Mouse (Mus musculus): ENCODE data around the gene Defa30. TPM values are rescaled to one million over a fixed set of nuclear protein-coding genes. Genes with fewer than 3 reads are reported as not detected.
"Not testable (repeated sequence)": the region's sequence is repeated elsewhere in the genome, so short reads cannot be mapped to it uniquely, and the experiment has no call there.

The Defa30 gene
- not detected in 2 replicates for polyA plus RNA-seq (2015; fragmentation: Nextera tagmentation; extraction: Ambion mirVana)

DNA sequence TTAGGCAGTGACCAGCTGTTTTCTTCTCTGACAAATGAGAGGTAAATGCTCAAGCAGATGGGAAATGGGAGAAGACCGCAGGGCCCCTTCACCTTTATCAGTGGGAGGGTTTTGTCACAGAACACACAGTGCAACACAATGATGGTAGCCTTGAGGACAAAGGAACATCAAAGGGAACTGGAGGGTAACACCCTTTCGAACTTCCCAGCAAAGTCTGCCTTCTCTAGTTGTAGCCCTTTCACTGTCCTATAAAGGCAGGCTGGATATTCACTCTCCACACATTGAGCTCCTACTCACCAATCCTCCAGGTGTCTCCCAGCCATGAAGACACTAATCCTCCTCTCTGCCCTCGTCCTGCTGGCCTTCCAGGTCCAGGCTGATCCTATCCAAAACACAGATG is at the start of gene Defa30:
Gene Defa30 (plus strand): TSS at position 301 of the 400 bp plus-strand sequence.
- not testable (repeated sequence) for H3K4me2 ChIP-seq; H3K27ac ChIP-seq; H3K9me3 ChIP-seq; H3K9ac ChIP-seq; H3K4me3 ChIP-seq (replicated peaks); H3K27me3 ChIP-seq (replicated peaks); H3K36me3 ChIP-seq; ATAC-seq (ENCODE audit: insufficient read depth, low FRiP score, low read depth); H3K4me1 ChIP-seq
- 69% methylated on average over 3 of the region's 3 CpGs for WGBS

DNA sequence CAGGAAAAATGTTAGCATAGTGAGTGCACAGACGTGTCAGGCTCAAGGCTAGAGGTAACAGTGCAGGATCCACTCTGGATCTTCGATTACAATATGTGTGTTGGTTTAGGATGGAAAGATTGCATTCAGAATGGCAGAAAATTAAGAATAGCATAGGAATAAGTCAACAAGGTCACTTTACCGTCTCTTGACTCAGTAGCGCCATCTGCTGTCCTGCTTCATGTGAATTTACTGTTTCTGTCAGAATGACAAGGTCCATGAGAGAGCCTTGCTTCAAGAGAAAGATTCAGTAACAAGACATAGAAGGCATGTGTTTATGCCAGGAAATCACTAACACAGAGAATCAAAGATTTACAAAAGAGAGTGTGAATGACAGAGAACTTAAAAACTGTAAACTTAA is 41.3 kb upstream of the Defa30 start:
- Histone ChIP-seq H3K27ac (no peak overlapping the region), H3K9ac (no peak overlapping the region), H3K4me2 (no peak overlapping the region), H3K4me1 (no peaks in the 10 kb centered on the region), H3K36me3 (no peaks in the 10 kb centered on the region), H3K9me3 (no peaks in the 10 kb centered on the region), H3K27me3 (replicated peaks) (no peaks in the 10 kb centered on the region), H3K4me3 (replicated peaks) (no peak overlapping the region)
- ATAC-seq (ENCODE audit: insufficient read depth, low FRiP score, low read depth), result no peak
- WGBS, result 40% methylated on average over 4 of the region's 4 CpGs

DNA sequence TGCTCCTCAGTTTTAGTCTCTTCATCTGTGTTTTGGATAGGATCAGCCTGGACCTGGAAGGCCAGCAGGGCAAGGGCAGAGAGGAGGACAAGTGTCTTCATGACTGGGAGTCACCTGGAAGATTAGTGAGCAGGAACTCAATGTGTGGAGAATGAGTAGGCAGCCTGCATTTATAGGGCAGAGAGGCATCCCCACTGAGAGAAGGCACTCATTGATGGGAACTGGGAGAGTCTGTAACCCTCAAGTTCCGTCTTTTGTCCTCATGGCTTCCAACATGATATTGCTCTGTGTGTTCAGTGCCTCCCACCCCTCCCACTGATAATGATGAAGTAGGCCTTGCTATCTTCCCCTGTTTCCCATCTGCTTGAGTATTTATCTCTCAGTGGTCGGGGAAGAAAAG is 38.5 kb upstream of the Defa30 start, which contains the start of gene Gm14851:
Gene Gm14851 (minus strand): TSS at position 101 of the 400 bp plus-strand sequence.
- ATAC-seq (ENCODE audit: insufficient read depth, low FRiP score, low read depth); H3K4me1 ChIP-seq; H3K4me2 ChIP-seq: not testable (repeated sequence)

DNA sequence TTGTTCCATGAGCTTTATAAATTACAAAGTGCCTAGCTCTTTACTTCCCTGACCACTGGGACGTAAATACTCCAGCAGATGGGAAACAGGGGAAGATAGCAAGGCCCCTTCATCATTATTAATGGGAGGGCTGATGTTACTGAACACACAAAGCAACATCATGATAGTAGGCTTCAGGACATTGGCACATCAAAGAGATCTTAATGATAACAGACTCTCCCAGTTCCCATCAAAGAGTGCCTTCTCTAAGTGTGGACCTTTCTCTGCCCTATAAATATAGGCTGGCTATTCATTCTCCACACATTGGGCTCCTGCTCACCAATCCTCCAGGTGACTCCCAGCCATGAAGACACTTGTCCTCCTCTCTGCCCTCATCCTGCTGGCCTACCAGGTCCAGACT is 27.5 kb downstream of the Defa30 start, which contains the start of gene Defa22:
Gene Defa22 (plus strand): TSS at position 301 of the 400 bp plus-strand sequence.
- not testable (repeated sequence) for H3K9me3 ChIP-seq; H3K36me3 ChIP-seq; ATAC-seq (ENCODE audit: insufficient read depth, low FRiP score, low read depth); H3K4me1 ChIP-seq; H3K27me3 ChIP-seq (replicated peaks); H3K9ac ChIP-seq; H3K4me2 ChIP-seq; H3K4me3 ChIP-seq (replicated peaks); H3K27ac ChIP-seq
- no CpG with 5 or more reads among the region's 1 CpGs for WGBS

More for the DNA sequence above, 38.5 kb upstream of the Defa30 start, which contains the start of gene Gm14851:
- H3K4me3 ChIP-seq (replicated peaks); H3K9me3 ChIP-seq; H3K9ac ChIP-seq; H3K27ac ChIP-seq; H3K27me3 ChIP-seq (replicated peaks); H3K36me3 ChIP-seq: not testable (repeated sequence)
- WGBS, result 100% methylated on average over 1 of the region's 2 CpGs

Other genes starting within 250 kb of the Defa30 start
- not detected in 2 replicates for gene Defb33, start 242.0 kb upstream of the Defa30 start, polyA plus RNA-seq (2015; fragmentation: Nextera tagmentation; extraction: Ambion mirVana)
- not detected in 2 replicates for gene Gm15056, start 232.0 kb upstream of the Defa30 start, polyA plus RNA-seq (2015; fragmentation: Nextera tagmentation; extraction: Ambion mirVana)
- gene Gm6040, start 212.6 kb upstream of the Defa30 start, polyA plus RNA-seq (2015; fragmentation: Nextera tagmentation; extraction: Ambion mirVana), result not detected in 2 replicates
- not detected in 2 replicates for gene AY761185, start 189.9 kb upstream of the Defa30 start, polyA plus RNA-seq (2015; fragmentation: Nextera tagmentation; extraction: Ambion mirVana)
- gene Defa21, start 109.1 kb upstream of the Defa30 start, polyA plus RNA-seq (2015; fragmentation: Nextera tagmentation; extraction: Ambion mirVana), result not detected in 2 replicates
- gene Defa23, start 79.6 kb upstream of the Defa30 start, polyA plus RNA-seq (2015; fragmentation: Nextera tagmentation; extraction: Ambion mirVana), result not detected in 2 replicates
- gene Defa35, start 69.6 kb upstream of the Defa30 start, polyA plus RNA-seq (2015; fragmentation: Nextera tagmentation; extraction: Ambion mirVana), result not detected in 2 replicates
- not detected in 2 replicates for gene Defa25, start 50.2 kb upstream of the Defa30 start, polyA plus RNA-seq (2015; fragmentation: Nextera tagmentation; extraction: Ambion mirVana)
- 0.63 TPM in 1 of 2 replicates, not detected in the other for gene Gm14851, start 38.6 kb upstream of the Defa30 start, polyA plus RNA-seq (2015; fragmentation: Nextera tagmentation; extraction: Ambion mirVana)
- 0.78 TPM in 1 of 2 replicates, not detected in the other for gene Defa22, start 27.6 kb downstream of the Defa30 start, polyA plus RNA-seq (2015; fragmentation: Nextera tagmentation; extraction: Ambion mirVana)
- gene Defa31, start 57.0 kb downstream of the Defa30 start, polyA plus RNA-seq (2015; fragmentation: Nextera tagmentation; extraction: Ambion mirVana), result not detected in 2 replicates
- gene Gm15293, start 66.9 kb downstream of the Defa30 start, polyA plus RNA-seq (2015; fragmentation: Nextera tagmentation; extraction: Ambion mirVana), result not detected in 2 replicates
- gene Gm15292, start 115.1 kb downstream of the Defa30 start, polyA plus RNA-seq (2015; fragmentation: Nextera tagmentation; extraction: Ambion mirVana), result not detected in 2 replicates
- gene Defa27, start 180.9 kb downstream of the Defa30 start, polyA plus RNA-seq (2015; fragmentation: Nextera tagmentation; extraction: Ambion mirVana), result not detected in 2 replicates
- gene Defa29, start 192.4 kb downstream of the Defa30 start, polyA plus RNA-seq (2015; fragmentation: Nextera tagmentation; extraction: Ambion mirVana), result not detected in 2 replicates
- gene Defa2, start 243.9 kb downstream of the Defa30 start, polyA plus RNA-seq (2015; fragmentation: Nextera tagmentation; extraction: Ambion mirVana), result not detected in 2 replicates

Data from stomach, embryonic 15.5 days (tissue).